Mouse (Mus musculus): Measurements from ENCODE around the gene Rinl.

DNA sequence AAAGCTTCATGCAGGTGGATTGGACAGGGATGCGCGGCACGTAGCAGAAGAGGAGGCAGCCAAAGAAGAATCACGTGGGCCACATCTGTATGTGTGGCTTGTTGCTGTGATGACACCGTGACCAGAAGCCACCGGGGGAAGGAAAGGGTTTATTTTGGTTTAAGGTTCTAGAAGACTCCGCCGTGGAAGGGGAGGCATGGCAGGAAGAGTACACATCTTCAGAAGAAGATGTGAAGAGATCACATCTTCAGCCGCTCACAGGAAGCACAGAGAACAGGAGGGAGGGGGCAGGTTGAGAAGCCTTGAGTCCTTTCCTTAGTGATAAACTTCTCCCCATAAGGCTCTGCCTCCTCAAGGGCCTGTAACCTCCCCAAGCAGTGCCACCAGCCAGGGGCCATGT lies 11.2 kb downstream of the Rinl start:
- no peak for TF ChIP-seq CTCF (IDR thresholded peaks at IDR 0.05; ENCODE audit: insufficient read depth, low read depth, low read length)
- TF ChIP-seq POLR2A (IDR thresholded peaks at IDR 0.05; ENCODE audit: insufficient read depth, low read depth, low read length), result no peak
